Mouse (Mus musculus) left cerebral cortex, postnatal 4 days (tissue): ENCODE measurements at regions not wholly inside any gene's neighbourhood (a gene's known extent, or its start where the extent isn't known, plus 50 kb on each side); places are given as distances from the start of the nearest gene placed in this dataset.
"Not testable (repeated sequence)": the region's sequence is repeated elsewhere in the genome, so short reads cannot be mapped to it uniquely, and the experiment has no call there.

Experiments used
- DNase-seq: peaks from one replicate; pipeline ENCODE4 v3.0.0-alpha.2; 2022
- intact Hi-C: fragments of 180-260 bp; cut with DNase I; formaldehyde crosslinking; loops from one replicate; pipeline ENCODE4 v1.15.1; 2025

- intact Hi-C loops = no loop called here
- no peak for DNase-seq
Observed at GRCm38 (mm10) chr8:5030651-5031050, 74.5 kb downstream of the Slc10a2 start.

- DNase-seq = peak; percentile 34
- intact Hi-C loops = no loop called here
Observed at GRCm38 (mm10) chr8:5012368-5012767, 92.8 kb downstream of the Slc10a2 start.

GRCm38 (mm10) chr8:5011771-5012170 lies 93.4 kb downstream of the Slc10a2 start:
- no peak for DNase-seq
- intact Hi-C loops = no loop called here

- DNase-seq, intact Hi-C loops: not testable (repeated sequence)
Observed at GRCm38 (mm10) chr8:5003359-5003758, 101.8 kb downstream of the Slc10a2 start.
